Mouse (Mus musculus): ENCODE measurements around the gene Gabrr1. TPM values are rescaled to one million over a fixed set of nuclear protein-coding genes. Genes with fewer than 3 reads are reported as not detected.

Gene Gabrr1
- polyA plus RNA-seq, 1 experiment, result not detected

- Histone ChIP-seq H3K4me3 (ENCODE audit: insufficient read depth, low read depth, low read length) (peak overlapping the region; percentile 3; the same call in 1 of the 2 replicates), H3K27ac (replicated peaks; ENCODE audit: low read depth, low read length) (no peak overlapping the region), H3K4me1 (ENCODE audit: control insufficient read depth, insufficient read depth, insufficient read length, low read length) (no peaks in the 10 kb centered on the region)
Measured at GRCm38 (mm10) chr4:33188164-33188563, 55.8 kb downstream of the Gabrr1 start.

DNA sequence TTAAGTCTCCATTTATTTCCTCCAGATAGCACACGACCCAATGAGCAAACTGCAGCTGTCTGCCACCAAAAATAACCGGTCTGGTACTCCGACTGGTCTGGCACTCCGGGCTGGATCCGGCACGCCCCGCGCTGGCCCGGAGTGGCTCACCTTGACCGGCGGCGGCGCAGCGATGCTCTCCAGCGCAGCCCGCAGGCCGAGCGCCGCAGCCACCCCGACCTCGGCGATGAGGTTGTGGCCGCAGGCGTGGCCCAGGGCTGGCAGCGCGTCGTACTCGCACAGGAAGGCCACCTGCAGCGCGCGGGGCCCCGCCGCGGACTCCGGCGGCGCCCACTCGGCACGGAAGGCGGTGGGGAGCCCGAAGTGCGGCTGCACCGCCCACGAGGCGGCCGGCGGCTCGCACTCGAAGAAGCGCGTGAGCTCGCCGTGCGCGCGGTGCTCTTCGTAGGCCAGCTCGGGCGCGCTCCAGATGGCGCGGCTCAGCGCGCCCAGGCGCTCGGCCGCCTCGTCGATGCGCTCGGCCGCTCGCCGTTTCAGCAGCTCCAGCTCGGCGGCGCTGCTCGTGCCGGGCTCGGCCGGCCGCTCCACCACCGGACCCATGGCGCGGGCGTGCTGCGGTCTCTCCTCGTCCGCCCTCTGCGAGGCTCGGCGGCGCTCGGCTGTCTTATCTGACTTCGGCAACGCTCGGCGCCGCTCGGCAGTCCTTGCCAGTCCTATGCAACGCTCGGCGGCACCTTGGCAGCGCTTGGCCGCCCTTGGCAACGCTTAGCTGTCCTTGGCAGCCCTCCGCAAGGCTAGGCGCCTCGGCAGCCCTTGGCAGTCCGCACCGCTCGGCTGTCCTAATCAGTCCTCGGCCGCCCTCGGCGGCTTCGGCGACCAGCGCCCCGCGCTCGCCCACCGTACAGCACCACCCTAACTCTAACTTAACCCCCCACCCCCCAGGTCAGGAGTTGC lies 56.7 kb downstream of the Gabrr1 start:
- H3K4me3 ChIP-seq (ENCODE audit: insufficient read depth, low read depth, low read length), result peak overlapping the region; percentile 68

DNA sequence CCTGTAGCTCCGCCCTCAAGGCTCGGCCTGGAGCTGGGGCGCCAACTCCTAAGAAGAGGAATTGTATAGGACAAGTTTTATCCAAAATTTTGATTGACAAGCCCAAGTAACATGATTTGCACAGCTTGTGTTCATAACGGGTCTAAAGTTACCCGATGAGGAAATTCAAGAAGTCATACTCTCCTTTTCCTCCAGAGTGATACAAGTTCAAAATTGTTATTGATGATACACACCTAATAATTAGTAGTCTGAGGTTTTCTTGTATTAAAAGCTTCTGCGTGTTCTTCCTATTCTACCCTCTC lies 57.4 kb downstream of the Gabrr1 start, which contains the start of gene Pm20d2:
Gene Pm20d2 (minus strand): TSS at position 3 of the 302 bp plus-strand sequence.
- Histone ChIP-seq H3K4me3 (ENCODE audit: insufficient read depth, low read depth, low read length) (peak within 1 kb of the TSS; percentile 68), H3K4me1 (ENCODE audit: control insufficient read depth, insufficient read depth, insufficient read length, low read length) (no peaks in the 10 kb centered on the region)

More for the DNA sequence above, 56.7 kb downstream of the Gabrr1 start:
- H3K4me1 ChIP-seq (ENCODE audit: control insufficient read depth, insufficient read depth, insufficient read length, low read length), result no peaks in the 10 kb centered on the region
- peak overlapping the region; percentile 37; the same call in 1 of the 2 replicates for H3K27ac ChIP-seq (replicated peaks; ENCODE audit: low read depth, low read length)

GRCm38 (mm10) chr4:33198117-33198516 lies 65.8 kb downstream of the Gabrr1 start:
- no peak overlapping the region for H3K4me3 ChIP-seq (ENCODE audit: insufficient read depth, low read depth, low read length)
- H3K4me1 ChIP-seq (ENCODE audit: control insufficient read depth, insufficient read depth, insufficient read length, low read length), result no peaks in the 10 kb centered on the region
- H3K27ac ChIP-seq (replicated peaks; ENCODE audit: low read depth, low read length), result no peak overlapping the region

More for the DNA sequence above, 57.4 kb downstream of the Gabrr1 start, which contains the start of gene Pm20d2:
- H3K27ac ChIP-seq (replicated peaks; ENCODE audit: low read depth, low read length), result peak within 1 kb of the TSS; percentile 37; the same call in 1 of the 2 replicates

GRCm38 (mm10) chr4:33204682-33205081 lies 72.4 kb downstream of the Gabrr1 start:
- Histone ChIP-seq H3K4me1 (ENCODE audit: control insufficient read depth, insufficient read depth, insufficient read length, low read length) (no peaks in the 10 kb centered on the region), H3K4me3 (ENCODE audit: insufficient read depth, low read depth, low read length) (no peak overlapping the region), H3K27ac (replicated peaks; ENCODE audit: low read depth, low read length) (no peak overlapping the region)

DNA sequence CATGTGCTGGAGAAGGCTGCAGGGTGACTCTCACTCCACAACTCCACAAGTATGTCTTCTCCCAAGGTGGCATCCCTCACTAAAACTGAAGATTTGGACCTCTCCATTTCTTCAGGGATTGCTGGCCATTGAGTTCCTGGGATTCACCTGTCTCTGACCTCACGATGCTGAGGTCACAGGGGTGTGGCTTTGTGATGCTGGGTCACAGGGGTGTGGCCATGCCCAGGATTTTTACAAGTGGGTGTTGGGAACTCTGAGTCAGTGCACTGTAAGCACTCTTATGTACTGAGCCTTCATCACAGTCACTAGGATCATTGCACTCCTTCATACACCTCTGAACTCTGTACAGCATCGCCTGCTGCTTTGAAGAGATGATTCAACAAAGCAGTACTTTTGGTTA lies 75.2 kb downstream of the Gabrr1 start:
- Histone ChIP-seq H3K4me1 (ENCODE audit: control insufficient read depth, insufficient read depth, insufficient read length, low read length) (no peaks in the 10 kb centered on the region), H3K27ac (replicated peaks; ENCODE audit: low read depth, low read length) (no peak overlapping the region), H3K4me3 (ENCODE audit: insufficient read depth, low read depth, low read length) (no peak overlapping the region)

DNA sequence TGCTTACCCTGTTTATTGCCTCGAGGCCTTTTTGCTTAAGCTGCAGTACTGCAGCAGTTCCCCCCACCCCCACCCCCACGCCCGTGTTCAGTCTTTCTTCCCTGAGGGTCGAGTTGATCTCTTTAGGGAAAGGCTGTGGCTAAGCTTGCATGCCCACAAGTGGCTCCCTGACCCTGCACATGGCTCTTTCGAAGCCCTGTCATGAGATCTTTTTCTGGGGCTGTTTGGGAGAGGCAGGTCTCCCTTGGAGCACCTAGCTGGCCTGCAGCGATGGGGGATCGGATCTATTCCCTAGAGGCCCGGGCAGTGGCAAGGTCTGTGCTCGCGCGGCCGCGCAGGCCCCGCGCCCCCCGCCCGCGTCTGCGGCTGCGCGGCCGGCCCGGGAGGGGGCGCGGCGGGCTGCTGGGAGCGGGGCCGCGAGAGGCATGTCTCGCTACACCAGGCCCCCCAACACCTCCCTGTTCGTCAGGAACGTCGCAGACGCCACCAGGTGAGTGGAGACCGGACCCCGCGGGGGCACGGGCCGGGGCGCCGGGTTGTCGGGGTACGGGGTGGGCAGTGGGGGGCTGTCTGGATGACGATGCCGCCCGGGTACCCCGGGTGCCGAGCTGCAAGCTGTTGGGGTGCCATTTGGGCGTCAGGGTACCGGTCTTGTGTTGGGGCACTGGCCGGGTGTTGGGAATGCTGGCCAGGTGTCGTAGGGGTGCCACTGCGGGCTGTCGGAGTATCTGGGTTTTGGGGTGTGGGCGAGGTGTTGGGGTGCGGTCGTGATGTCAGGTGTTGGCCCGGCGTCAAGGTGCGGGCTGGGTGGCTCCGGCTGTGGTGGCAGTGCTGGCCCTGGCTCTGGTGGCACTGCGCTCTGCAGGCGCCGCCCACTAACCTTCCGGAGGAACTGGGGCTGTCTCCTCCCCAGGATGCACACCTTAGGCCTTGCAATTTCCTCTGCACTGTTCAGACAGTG lies 76.8 kb downstream of the Gabrr1 start, which contains the start of gene Srsf12:
Gene Srsf12 (plus strand): TSS at position 111 of the 961 bp plus-strand sequence.
- no peaks in the 10 kb centered on the region for H3K4me1 ChIP-seq (ENCODE audit: control insufficient read depth, insufficient read depth, insufficient read length, low read length)
- peak within 1 kb of the TSS; percentile 44 for H3K4me3 ChIP-seq (ENCODE audit: insufficient read depth, low read depth, low read length)
- H3K27ac ChIP-seq (replicated peaks; ENCODE audit: low read depth, low read length), result no peak within 1 kb of the TSS

Other genes starting within 250 kb of the Gabrr1 start
- gene Ankrd6, start 181.7 kb upstream of the Gabrr1 start, polyA plus RNA-seq (2012; ENCODE audit: insufficient read depth, insufficient read length, missing spikeins), result 0.58 and 0.59 TPM in 2 replicates
- 1.4 and 6.6 TPM in 2 replicates for gene Rragd, start 149.5 kb upstream of the Gabrr1 start, polyA plus RNA-seq (2012; ENCODE audit: insufficient read depth, insufficient read length, missing spikeins)
- 38.1 and 39.7 TPM in 2 replicates for gene Ube2j1, start 101.1 kb upstream of the Gabrr1 start, polyA plus RNA-seq (2012; ENCODE audit: insufficient read depth, insufficient read length, missing spikeins)
- gene Gabrr2, start 69.5 kb upstream of the Gabrr1 start, polyA plus RNA-seq (2012; ENCODE audit: insufficient read depth, insufficient read length, missing spikeins), result not detected in 2 replicates
- gene Pm20d2, start 57.2 kb downstream of the Gabrr1 start, polyA plus RNA-seq (2012; ENCODE audit: insufficient read depth, insufficient read length, missing spikeins), result 3.4 and 5.0 TPM in 2 replicates
- not detected in 2 replicates for gene Srsf12, start 76.5 kb downstream of the Gabrr1 start, polyA plus RNA-seq (2012; ENCODE audit: insufficient read depth, insufficient read length, missing spikeins)
- 63.7 and 80.5 TPM in 2 replicates for gene Pnrc1, start 157.6 kb downstream of the Gabrr1 start, polyA plus RNA-seq (2012; ENCODE audit: insufficient read depth, insufficient read length, missing spikeins)
- 12.1 and 16.6 TPM in 2 replicates for gene Rngtt, start 177.8 kb downstream of the Gabrr1 start, polyA plus RNA-seq (2012; ENCODE audit: insufficient read depth, insufficient read length, missing spikeins)

Measured in brown adipose tissue, adult 24 weeks (tissue).